Comparison of ENCODE assay signal across 18 mouse cellular contexts in genomic region chr3:35269977-35270880, GRCm38 (mm10).
DNase-seq lines count a peak whose midpoint lies in the region; ATAC-seq and TF ChIP-seq lines count a peak whose summit lies in the region.
"Had no signal": no experiment of that assay in that cellular context is flagged by ENCODE, and none has a peak within 500 bp of the region (broad histone marks: within the 10 kb centered on the region; RNA-seq: fewer than 3 reads in every experiment).

No protein-coding gene starts in this region.

- no peak overlapping the region for H3K4me2 ChIP-seq in forebrain, postnatal 0 days (ENCODE audit: low read depth)
- H3K4me2 ChIP-seq: liver, embryonic 12.5 days had no signal

- H3K27ac ChIP-seq in forebrain, postnatal 0 days (ENCODE audit: low read depth, low read length) = no peak overlapping the region
- H3K27ac ChIP-seq in midbrain, embryonic 10.5 days (replicated peaks) = no peak overlapping the region
- H3K27ac ChIP-seq: heart, embryonic 10.5 days; liver, embryonic 12.5 days had no signal

- peak; percentile 64 for DNase-seq in heart, adult 11 months
- no peak for DNase-seq in heart, postnatal 25 days (ENCODE audit: low spot score)
- DNase-seq in forebrain, postnatal 0 days = no peak
- peak; percentile 25 for DNase-seq in midbrain, embryonic 10.5 days (ENCODE audit: low spot score)
- DNase-seq in retina, postnatal 1 day = peak; percentile 64
- DNase-seq in thymus, postnatal 36 days = no peak
- DNase-seq in heart, adult 8-10 months (ENCODE audit: low spot score) = no peak
- DNase-seq: adrenal gland, postnatal 14 days; B cell, adult 2 months; heart, postnatal 36 days; kidney, adult 11 months; kidney, postnatal 25 days; thymus, postnatal 25 days had no signal

- H3K4me1 ChIP-seq in forebrain, postnatal 0 days (ENCODE audit: insufficient read depth) = no peaks in the 10 kb centered on the region
- H3K4me1 ChIP-seq in midbrain, embryonic 10.5 days = peaks cover 17% of the 10 kb centered on the region
- H3K4me1 ChIP-seq: liver, embryonic 12.5 days had no signal

- H3K27me3 ChIP-seq in forebrain, postnatal 0 days (ENCODE audit: insufficient read depth, low read length) = no peaks in the 10 kb centered on the region; the same call in 1 of the 2 replicates
- no peaks in the 10 kb centered on the region for H3K27me3 ChIP-seq in midbrain, embryonic 10.5 days (ENCODE audit: low read depth, poor library complexity, severe bottlenecking)
- H3K27me3 ChIP-seq: liver, embryonic 12.5 days had no signal

- no peak for TF ChIP-seq CTCF in forebrain, postnatal 0 days (IDR thresholded peaks at IDR 0.05; ENCODE audit: low read depth)

- no peaks in the 10 kb centered on the region for H3K36me3 ChIP-seq in forebrain, postnatal 0 days (ENCODE audit: insufficient read depth)
- H3K36me3 ChIP-seq in midbrain, embryonic 10.5 days = no peaks in the 10 kb centered on the region
- H3K36me3 ChIP-seq: heart, embryonic 10.5 days; liver, embryonic 12.5 days had no signal

- WGBS in forebrain, postnatal 0 days = 46% methylated on average over 7 of the region's 7 CpGs
- WGBS in midbrain, embryonic 10.5 days = 54% methylated on average over 7 of the region's 7 CpGs

- intact Hi-C loops in heart, postnatal 25 days (cut with DNase I) = no loop called here

- H3K4me3 ChIP-seq in forebrain, postnatal 0 days (ENCODE audit: low read depth, low read length) = no peak overlapping the region
- no peak overlapping the region for H3K4me3 ChIP-seq in midbrain, embryonic 10.5 days
- H3K4me3 ChIP-seq: erythroblast, embryonic 14.5 days; heart, embryonic 10.5 days; liver, embryonic 12.5 days had no signal

- H3K9ac ChIP-seq in forebrain, postnatal 0 days = no peak overlapping the region
- H3K9ac ChIP-seq: liver, embryonic 12.5 days had no signal

- H3K9me3 ChIP-seq in forebrain, postnatal 0 days (ENCODE audit: low read length) = no peaks in the 10 kb centered on the region
- no peaks in the 10 kb centered on the region for H3K9me3 ChIP-seq in midbrain, embryonic 10.5 days (replicated peaks)
- H3K9me3 ChIP-seq: heart, embryonic 10.5 days; liver, embryonic 12.5 days had no signal

- ATAC-seq in forebrain, postnatal 0 days = peak; percentile 62; the same call in 1 of the 2 replicates
- no peak for ATAC-seq in monocyte, adult 5-6 weeks (replicated peaks; ENCODE audit: insufficient number of reproducible peaks, low FRiP score, low TSS enrichment, poor library complexity, severe bottlenecking)
- ATAC-seq: liver, embryonic 12.5 days; lung, postnatal 0 days had no signal

Comparison
In these comparisons a context has a peak if more than half of its experiments do, and no peak if none do; other contexts are left out.
1. DNase-seq: peak in heart, adult 11 months (single experiment), midbrain, embryonic 10.5 days (single experiment) and retina, postnatal 1 day (single experiment); none in heart, postnatal 25 days (single experiment), forebrain, postnatal 0 days (single experiment), thymus, postnatal 36 days (0 of 2) and heart, adult 8-10 months (single experiment).